In genomic region chr7:55962004-55962908, GRCm38 (mm10) we compare ENCODE assay signal across 8 mouse cellular contexts. TPM values are rescaled to one million over a fixed set of nuclear protein-coding genes. Genes with fewer than 3 reads are reported as not detected.
A peak's percentile ranks its signal among the peaks of the same experiment; 100 is the strongest.
DNase-seq lines count a peak whose midpoint lies in the region; ATAC-seq and TF ChIP-seq lines count a peak whose summit lies in the region.

TSS of gene Nipa2 (minus strand) at chr7:55962476.

- intact Hi-C loops in gastrocnemius, adult 2 months (cut with DNase I), result loop anchor here (5.0 kb wide), 1 partner anchor 80 kb away; no protein-coding TSS in a partner anchor
- intact Hi-C loops in left cerebral cortex, adult 2 months (cut with DNase I), result no loop called here

- H3K36me3 ChIP-seq in hindbrain, postnatal 0 days (ENCODE audit: insufficient read depth, low read length), result no peaks in the 10 kb centered on the region

- no peaks in the 10 kb centered on the region for H3K9me3 ChIP-seq in hindbrain, postnatal 0 days (ENCODE audit: low read length)

- H3K9ac ChIP-seq in hindbrain, postnatal 0 days (replicated peaks; ENCODE audit: low read length), result peak within 1 kb of the TSS; percentile 88

- H3K27ac ChIP-seq in gastrocnemius, adult 2 months, result peak within 1 kb of the TSS; percentile 94
- H3K27ac ChIP-seq in hindbrain, postnatal 0 days, result peak within 1 kb of the TSS; percentile 89
- H3K27ac ChIP-seq in left cerebral cortex, adult 2 months, result peak within 1 kb of the TSS; percentile 94

- under 1% methylated on average over 70 of the region's 70 CpGs for WGBS in hindbrain, postnatal 0 days

- no peak for TF ChIP-seq CTCF in gastrocnemius, adult 2 months (IDR thresholded peaks at IDR 0.05)
- TF ChIP-seq CTCF in hindbrain, postnatal 0 days (IDR thresholded peaks at IDR 0.05; ENCODE audit: low read depth), result no peak
- TF ChIP-seq CTCF in left cerebral cortex, adult 2 months (IDR thresholded peaks at IDR 0.05), result no peak; the same call in 1 of the 2 replicates

- no peaks in the 10 kb centered on the region for H3K27me3 ChIP-seq in hindbrain, postnatal 0 days (ENCODE audit: insufficient read depth, low read length)

- H3K4me1 ChIP-seq in hindbrain, postnatal 0 days (ENCODE audit: insufficient read depth, low read length), result peaks cover 7% of the 10 kb centered on the region; the same call in 1 of the 2 replicates

- peak within 1 kb of the TSS; percentile 97 for H3K4me3 ChIP-seq in gastrocnemius, adult 2 months
- H3K4me3 ChIP-seq in hindbrain, postnatal 0 days (ENCODE audit: low read length), result peak within 1 kb of the TSS; percentile 84
- peak within 1 kb of the TSS; percentile 90 for H3K4me3 ChIP-seq in left cerebral cortex, adult 2 months

- peak within 1 kb of the TSS; percentile 73 for H3K4me2 ChIP-seq in hindbrain, postnatal 0 days (ENCODE audit: low read depth, low read length)

- ATAC-seq in common myeloid progenitor, adult 5-6 weeks (replicated peaks; ENCODE audit: low read depth, poor library complexity, severe bottlenecking), result peak; percentile 92
- peak; percentile 99 for ATAC-seq in hindbrain, postnatal 0 days
- ATAC-seq in megakaryocyte, adult 5-6 weeks (ENCODE audit: poor library complexity, severe bottlenecking), result peak; percentile 96

- peak; percentile 98 for DNase-seq in ZHBTc4 (ENCODE audit: low read depth, low spot score)
- peak; percentile 95 for DNase-seq in gastrocnemius, adult 2 months
- peak; percentile 96 for DNase-seq in hindbrain, postnatal 0 days (ENCODE audit: low spot score)
- peak; percentile 94 to 96 for DNase-seq in left cerebral cortex, adult 2 months (ENCODE audit: extremely low spot score in 1 of 2, low spot score in 2 of 2)
- peak; percentile 94 to 97 for DNase-seq in right cerebral cortex, adult 2 months (ENCODE audit: low spot score in 2 of 2)
- DNase-seq in urinary bladder, postnatal 14 days (ENCODE audit: low spot score), result peak; percentile 95

RNA-seq across cellular contexts. Expression of gene Nipa2, which starts in this region (rescaled TPM):
- total RNA-seq in common myeloid progenitor, adult 5-6 weeks (2017), result 26.8 and 33.6 TPM in 2 replicates
- 10 to 100 TPM; 31.7 to 32.6 TPM for total RNA-seq in gastrocnemius, adult 2 months (2021)
- 26.1 and 29.4 TPM in 2 replicates for total RNA-seq in hindbrain, postnatal 0 days (2014; rRNA removed)
- 37.3 and 38.9 TPM in 2 replicates for polyA plus RNA-seq in hindbrain, postnatal 0 days (2015; fragmentation: Nextera tagmentation; extraction: Ambion mirVana)
- total RNA-seq in left cerebral cortex, adult 2 months (2021), result 10 to 100 TPM; 47.7 to 52.3 TPM
- 72.2 and 73.9 TPM in 2 replicates for total RNA-seq in megakaryocyte, adult 5-6 weeks (2015)
- 46.5 and 48.2 TPM in 2 replicates for total RNA-seq in megakaryocyte, adult 5-6 weeks (2017)

Comparison
In these comparisons a context has a peak if more than half of its experiments do, and no peak if none do; other contexts are left out.
1. Peak in every context shown above with its lines: DNase-seq, ATAC-seq, H3K4me3 ChIP-seq and H3K27ac ChIP-seq.